Mouse (Mus musculus): ENCODE data around the gene Rbms3. TPM values are rescaled to one million over a fixed set of nuclear protein-coding genes. Genes with fewer than 3 reads are reported as not detected.

Rbms3 gene
- 10 to 100 TPM; 18.3 to 45.0 (median 31.7) TPM for total RNA-seq (2022)

DNA sequence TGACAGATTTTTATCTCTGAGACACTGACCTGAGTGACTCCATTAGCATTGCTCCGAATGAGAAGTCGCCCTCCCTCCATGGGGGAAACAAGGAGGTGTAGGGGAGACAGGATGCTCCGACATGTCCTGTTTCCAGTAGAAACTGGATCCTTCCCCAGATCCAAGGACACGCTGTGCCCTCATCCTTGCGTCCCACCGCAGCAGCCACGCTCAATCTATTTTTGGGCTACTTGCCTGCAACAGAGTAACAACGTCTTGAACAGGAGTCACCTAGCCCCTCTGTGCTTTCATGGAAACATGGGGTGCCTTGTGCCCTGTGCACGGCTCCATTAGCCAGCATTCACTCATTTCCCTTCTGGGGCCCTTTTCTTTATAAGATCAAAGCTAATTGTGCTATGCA is at the start of gene Rbms3:
Gene Rbms3, minus strand, starts transcription at position 143 of the 400 bp plus-strand sequence.
- no peak for DNase-seq

DNA sequence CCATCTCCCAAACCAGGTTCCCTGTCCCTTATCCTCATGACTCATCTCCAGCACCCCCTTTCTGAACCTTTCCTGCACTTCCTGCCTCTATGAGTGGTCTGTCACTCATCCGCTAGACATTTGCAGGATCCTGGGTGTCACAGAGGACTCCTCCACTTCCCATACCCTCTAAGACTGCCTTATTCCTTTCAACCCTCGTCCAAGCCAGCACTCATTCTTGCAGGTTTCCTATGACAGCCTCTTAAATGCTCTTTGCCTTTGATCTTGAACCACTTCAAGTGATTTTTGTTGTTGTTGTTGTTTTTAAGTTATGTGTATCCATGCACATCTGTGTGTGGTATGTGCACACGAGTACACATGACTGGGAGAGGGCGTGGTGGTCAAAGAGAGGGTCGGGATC is 43.6 kb upstream of the Rbms3 start:
- DNase-seq = no peak

DNA sequence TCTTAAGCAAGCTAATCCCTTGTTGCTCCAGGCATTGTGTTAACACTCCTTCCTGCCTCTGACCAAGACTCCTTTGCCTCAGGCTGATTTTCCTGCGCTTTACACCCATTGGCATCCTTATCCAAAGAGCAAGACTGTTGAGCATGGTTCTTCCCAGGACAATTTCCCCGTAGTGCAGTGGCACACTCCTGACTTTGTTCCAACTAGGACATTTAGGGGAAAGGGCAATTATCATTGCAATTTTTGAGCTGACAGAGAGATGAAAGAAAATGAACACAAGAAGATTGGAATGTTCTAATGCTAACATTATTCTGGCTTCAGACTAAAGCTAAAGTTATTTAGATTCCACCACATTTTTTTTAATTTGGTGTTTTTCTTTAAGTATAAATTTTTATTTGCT is 24.9 kb upstream of the Rbms3 start:
- DNase-seq = no peak

DNA sequence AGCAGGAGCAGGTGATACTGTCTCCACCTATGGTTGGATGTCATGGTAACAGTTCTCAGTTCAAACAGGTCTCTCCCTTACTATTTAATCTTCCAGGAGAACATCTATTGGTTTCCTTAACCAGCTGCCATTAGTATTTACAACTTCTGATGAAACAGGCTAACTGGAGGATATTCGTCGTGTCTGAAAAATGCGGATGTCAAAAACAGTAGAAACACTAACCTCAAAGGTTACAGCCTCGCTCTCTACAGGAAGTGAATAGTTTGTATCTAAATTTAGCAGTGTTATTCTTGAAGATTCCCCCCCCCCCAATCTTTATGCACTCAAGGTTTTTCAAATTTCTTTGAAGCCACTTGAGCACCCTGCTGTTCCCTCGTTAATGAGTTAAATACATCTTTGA is 23.9 kb upstream of the Rbms3 start:
- no peak for DNase-seq

DNA sequence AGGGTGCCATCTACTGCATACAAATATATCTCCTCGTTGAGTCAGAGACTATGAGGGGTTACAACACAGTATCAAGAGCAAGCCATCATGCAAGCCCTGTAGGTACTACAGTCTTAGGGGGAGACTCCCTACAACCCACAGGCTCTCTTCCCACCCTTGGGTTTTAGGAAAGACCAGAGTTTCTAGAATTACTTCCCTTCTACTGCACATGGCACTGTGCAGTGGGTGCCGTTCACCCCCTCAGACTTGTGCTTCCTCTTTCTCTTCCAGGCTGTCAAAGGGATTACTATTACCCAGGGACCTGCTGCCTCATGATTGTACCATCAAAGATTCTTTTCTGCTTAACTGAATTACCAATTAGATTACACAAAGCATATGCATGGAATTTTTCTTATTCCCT is 16.4 kb upstream of the Rbms3 start:
- DNase-seq = no peak

DNA sequence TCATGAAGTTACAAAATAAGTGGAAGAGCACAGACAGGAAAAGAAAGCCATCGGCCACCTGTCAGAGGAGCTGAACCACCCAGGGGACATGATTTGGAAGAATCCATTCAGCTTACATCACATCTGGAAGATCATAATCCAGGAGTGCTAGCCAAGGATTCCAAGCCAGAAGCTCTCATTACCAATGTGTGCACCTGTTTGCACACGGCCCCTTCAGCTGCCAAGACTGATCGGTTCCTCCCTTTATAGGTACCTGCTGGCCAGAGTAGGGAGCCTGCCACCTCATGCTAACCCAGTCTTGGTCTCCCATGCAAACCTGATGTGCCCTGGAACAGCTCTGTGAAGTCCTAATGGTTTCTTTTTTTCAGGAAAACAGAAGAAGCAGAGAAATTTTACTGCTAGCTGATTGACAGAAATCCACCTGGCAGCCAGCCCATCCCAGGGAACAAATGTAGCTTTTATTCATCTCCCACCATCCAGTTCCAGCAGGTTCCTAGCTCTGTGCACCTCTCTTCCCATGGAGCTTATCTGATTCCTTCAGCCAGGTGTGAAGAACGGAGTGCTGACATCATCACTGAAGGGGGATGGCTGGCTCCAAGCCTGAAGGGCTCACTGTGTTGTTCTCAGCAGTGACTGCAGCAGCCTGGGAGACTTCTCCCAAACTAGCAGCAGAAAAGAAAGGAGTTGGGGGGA is 11.5 kb upstream of the Rbms3 start:
- no peak for DNase-seq

- DNase-seq = no peak
Observed at GRCm38 (mm10) chr9:117638623-117639185, 9.0 kb upstream of the Rbms3 start.

DNA sequence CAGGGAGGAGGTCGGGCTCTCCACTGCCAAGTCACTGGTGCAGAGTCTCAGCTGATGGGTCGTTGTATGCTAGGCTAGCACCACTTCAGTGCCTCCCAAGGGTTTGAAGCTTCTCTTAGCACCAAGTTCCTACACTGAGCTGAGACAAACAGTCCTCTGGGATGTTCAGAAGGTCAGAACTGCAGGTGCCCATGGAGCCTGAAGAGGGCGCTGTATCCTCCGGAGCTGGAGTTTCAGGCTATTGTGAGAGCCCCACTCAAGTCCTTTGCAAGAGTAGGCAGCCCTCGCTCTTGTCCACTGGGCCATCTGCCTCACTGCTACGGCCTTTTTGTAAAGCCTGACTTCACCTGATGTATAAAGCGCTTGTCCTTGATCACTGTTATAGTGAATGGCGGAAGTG is 6.8 kb upstream of the Rbms3 start:
- DNase-seq = no peak

DNA sequence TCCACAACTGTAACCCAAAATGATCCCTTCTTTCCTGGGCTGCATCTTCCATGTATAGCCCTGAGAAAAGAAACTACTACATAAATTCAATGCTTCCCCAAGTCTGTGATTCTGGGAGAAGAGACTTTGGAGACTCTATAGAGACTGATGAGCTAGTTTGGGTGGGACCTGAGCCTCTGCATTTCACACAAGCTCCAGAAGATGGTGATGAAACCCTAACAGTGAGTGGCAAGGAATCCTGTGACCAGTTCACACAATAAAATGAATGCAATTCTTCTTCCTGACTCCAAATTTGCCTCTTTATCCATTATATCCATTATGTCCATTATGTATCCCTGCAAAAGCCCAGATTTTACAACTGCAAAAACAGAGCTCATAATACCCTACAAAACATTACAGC is 2.5 kb downstream of the Rbms3 start:
- no peak for DNase-seq

GRCm38 (mm10) chr9:117600781-117601180 is 28.9 kb downstream of the Rbms3 start:
- no peak for DNase-seq

GRCm38 (mm10) chr9:117599341-117599740 is 30.4 kb downstream of the Rbms3 start:
- no peak for DNase-seq

DNA sequence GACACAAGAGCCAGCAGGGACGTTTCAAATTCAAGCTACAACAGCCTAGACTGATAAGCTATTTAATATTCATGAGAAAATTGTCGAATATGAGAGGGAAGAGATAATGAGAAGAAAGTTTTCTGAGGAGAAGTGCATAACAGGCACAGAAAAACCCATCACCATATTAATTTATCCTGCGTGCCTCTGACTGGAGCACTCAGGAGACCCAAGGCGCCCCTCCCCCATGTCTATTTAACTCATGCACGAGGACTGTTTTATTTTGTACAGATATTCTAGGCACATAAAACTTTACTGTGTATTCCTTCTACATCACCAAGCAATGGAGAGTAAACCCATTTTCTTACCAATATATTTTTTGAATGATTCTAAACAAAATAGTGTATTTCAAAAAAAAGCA is 33.6 kb downstream of the Rbms3 start:
- no peak for DNase-seq

- DNase-seq = no peak
Observed at GRCm38 (mm10) chr9:117585345-117585744, 44.4 kb downstream of the Rbms3 start.

DNA sequence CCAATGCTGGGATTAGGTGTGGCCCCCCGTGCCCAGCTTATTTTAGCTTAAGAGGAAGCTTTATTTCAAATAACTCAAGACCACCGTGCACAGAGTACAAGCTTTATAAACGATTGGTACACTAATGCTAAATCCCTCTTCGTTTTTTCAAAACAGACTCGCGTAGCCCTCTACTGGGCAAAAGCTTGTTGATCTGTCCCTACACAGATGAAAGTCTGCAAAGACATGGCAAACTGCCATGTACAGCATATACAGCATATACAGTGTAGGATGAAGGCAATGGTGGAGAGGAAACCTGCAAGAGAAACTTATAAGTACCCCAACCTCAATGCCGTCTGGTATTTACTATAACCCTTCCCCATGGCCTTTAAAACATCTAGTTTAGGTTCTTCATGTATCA is 46.1 kb downstream of the Rbms3 start:
- no peak for DNase-seq

DNA sequence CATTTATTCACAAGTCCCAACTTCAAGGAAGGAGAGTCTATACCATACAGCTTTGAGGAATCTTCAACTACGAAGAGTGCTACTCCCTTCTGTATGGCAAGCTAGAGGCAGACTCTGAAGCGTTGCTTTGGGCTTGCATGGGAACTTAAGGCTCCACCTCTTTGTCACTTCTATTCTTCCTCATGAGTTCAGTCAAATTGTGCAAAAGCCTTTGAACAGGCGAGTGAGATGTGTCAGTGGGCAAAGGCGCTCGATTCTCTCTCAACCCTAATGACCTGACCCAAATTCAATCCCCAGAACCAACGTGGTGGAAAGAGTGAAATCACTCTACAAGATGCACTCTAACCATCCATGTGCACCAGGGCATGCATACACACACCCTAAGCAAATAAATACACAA is 47.1 kb downstream of the Rbms3 start:
- no peak for DNase-seq

GRCm38 (mm10) chr9:117571186-117571855 is 58.4 kb downstream of the Rbms3 start:
- peak; percentile 4 for DNase-seq

DNA sequence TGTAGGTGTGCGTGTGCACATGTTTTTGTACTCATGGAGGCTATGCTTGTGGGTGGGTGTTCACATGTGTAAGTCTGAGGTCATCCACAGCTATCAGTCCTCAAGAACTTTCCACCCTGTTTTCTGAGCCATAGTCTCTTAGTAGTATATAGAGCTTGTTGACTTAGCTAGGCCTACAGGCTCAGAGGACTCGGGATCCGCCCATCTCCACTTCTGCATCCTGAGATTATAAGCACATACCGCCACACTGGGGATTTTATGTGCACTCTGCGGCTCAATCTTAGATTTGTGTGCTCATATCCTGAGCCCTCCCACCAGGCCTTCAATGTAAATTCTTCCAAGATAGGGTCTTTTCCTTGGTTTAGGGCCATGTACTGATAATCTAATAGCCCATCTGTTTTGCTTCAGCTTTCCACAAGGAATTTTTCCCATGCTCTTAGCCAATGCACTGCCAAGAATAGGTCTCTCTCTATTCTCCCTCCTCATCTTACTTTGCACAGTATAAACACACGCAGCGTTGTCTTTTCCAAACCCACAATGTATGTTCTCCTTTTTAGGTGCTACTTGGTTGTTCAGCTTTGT is 59.4 kb downstream of the Rbms3 start:
- DNase-seq = no peak

- no peak for DNase-seq
Observed at GRCm38 (mm10) chr9:117566293-117566692, 63.4 kb downstream of the Rbms3 start.

- no peak for DNase-seq
Observed at GRCm38 (mm10) chr9:117558562-117558961, 71.2 kb downstream of the Rbms3 start.

DNA sequence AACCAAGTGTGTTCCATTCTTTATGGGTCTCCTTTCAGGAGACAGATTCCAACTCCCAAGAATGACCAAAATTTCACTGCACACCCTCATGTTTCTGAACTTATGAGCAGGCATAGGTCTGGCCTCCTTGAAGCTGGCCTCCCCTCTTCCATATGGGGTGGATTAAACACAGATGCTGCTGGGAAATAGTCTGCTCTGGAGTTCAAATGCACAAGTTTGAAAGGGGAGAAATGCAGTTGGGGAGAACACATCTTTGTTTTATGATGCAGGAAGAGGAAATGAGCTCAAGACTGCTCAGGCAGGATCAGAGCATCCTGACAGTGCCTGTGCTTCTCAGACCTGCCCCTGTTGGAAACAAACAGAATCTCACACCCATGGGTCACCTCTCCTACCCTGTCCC is 75.4 kb downstream of the Rbms3 start:
- DNase-seq = no peak

DNA sequence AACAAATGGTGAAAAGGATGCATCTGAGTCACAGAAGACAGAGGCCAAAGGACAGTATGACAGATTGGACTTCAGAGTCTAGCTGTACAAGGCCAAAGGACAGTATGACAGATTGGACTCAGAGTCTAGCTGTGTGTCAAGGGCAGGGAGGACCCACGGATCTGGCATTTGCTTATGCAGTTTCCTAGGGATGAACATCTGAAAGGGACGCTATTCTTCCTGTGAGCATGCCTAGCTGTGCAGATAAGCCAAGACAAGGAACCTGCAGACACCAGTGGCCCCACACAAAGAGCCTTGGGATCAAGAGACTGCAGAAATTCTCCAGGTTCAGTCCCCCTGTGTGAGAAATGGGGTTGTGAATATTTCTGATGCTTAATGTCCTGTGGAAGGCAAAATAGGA is 100.4 kb downstream of the Rbms3 start:
- DNase-seq = peak; percentile 27

- DNase-seq = no peak
Observed at GRCm38 (mm10) chr9:117508941-117509340, 120.8 kb downstream of the Rbms3 start.

- no peak for DNase-seq
Observed at GRCm38 (mm10) chr9:117491866-117492265, 137.8 kb downstream of the Rbms3 start.

GRCm38 (mm10) chr9:117484396-117484795 is 145.3 kb downstream of the Rbms3 start:
- no peak for DNase-seq
